Mouse (Mus musculus): Measurements from ENCODE around the gene Scn4b.

GRCm38 (mm10) chr9:45182521-45182920, 44.3 kb downstream of the Scn4b start:
- no peak for TF ChIP-seq GATA1 (IDR thresholded peaks at IDR 0.05; ENCODE audit: borderline replicate concordance, low read length)
- TF ChIP-seq FLI1 (IDR thresholded peaks at IDR 0.05; ENCODE audit: low read length): no peak

Data from megakaryocyte, embryonic 14.5 days (primary cell).